Mouse (Mus musculus) myocyte (in vitro differentiated cells): Measurements from ENCODE around the gene Tceanc. TPM values are rescaled to one million over a fixed set of nuclear protein-coding genes. Genes with fewer than 3 reads are reported as not detected.

Source experiments
- H3K27me3 ChIP-seq: one replicate; pipeline ENCODE4 v1.6.1; 2011; ENCODE audit not compliant: control insufficient read depth, insufficient read depth, insufficient read length
- H3K36me3 ChIP-seq: one replicate; pipeline ENCODE4 v1.6.1; 2011; ENCODE audit not compliant: control insufficient read depth, insufficient read depth
- H3K4me2 ChIP-seq: one replicate; pipeline ENCODE4 v1.6.1; 2011; ENCODE audit warnings: low read depth, control low read depth
- H3K4me3 ChIP-seq: one replicate; pipeline ENCODE4 v1.5.1; 2011; ENCODE audit warnings: mild to moderate bottlenecking, control low read depth, moderate library complexity
- H3K79me2 ChIP-seq: one replicate; pipeline ENCODE4 v1.6.1; 2011; ENCODE audit not compliant: control insufficient read depth, insufficient read depth
- H3ac ChIP-seq: one replicate; pipeline ENCODE4 v1.6.1; 2011; ENCODE audit not compliant: control insufficient read depth, insufficient read length
- CEBPB ChIP-seq: IDR thresholded peaks from 2 replicates; pipeline ENCODE4 v1.6.1; 2011; ENCODE audit warnings: mild to moderate bottlenecking, moderate library complexity; ENCODE audit not compliant: poor library complexity, insufficient read depth, severe bottlenecking
- E2F4 ChIP-seq: IDR thresholded peaks from one replicate; pipeline ENCODE4 v1.6.1; 2011; ENCODE audit warnings: mild to moderate bottlenecking, control low read depth, moderate library complexity; ENCODE audit not compliant: insufficient read depth
- MAX ChIP-seq: IDR thresholded peaks from one replicate; pipeline ENCODE4 v1.6.1; 2011; ENCODE audit warnings: low read depth, mild to moderate bottlenecking, control low read depth
- MYOD1 ChIP-seq, 3 experiments: IDR thresholded peaks; one replicate each; pipeline ENCODE4 v1.6.1; 2011; ENCODE audit warnings: control low read depth in 2 of 3, low read depth in 2 of 3, mild to moderate bottlenecking in 2 of 3, moderate library complexity in 1 of 3; ENCODE audit not compliant: insufficient read length in 2 of 3, control insufficient read depth in 1 of 3
- MYOG ChIP-seq, 3 experiments: IDR thresholded peaks; one replicate each; pipeline ENCODE4 v1.6.1; 2011; ENCODE audit warnings: control low read depth in 2 of 3, low read depth in 2 of 3, mild to moderate bottlenecking in 2 of 3; ENCODE audit not compliant: insufficient read length in 2 of 3, control insufficient read depth in 1 of 3, insufficient read depth in 1 of 3
- POLR2A ChIP-seq: IDR thresholded peaks from one replicate; pipeline ENCODE4 v1.6.1; 2011; ENCODE audit warnings: low read depth, mild to moderate bottlenecking, control low read depth, moderate library complexity; ENCODE audit not compliant: insufficient read length
- POLR2AphosphoS2 ChIP-seq: IDR thresholded peaks from one replicate; pipeline ENCODE4 v1.6.1; 2011; ENCODE audit warnings: low read depth, control low read depth; ENCODE audit not compliant: insufficient read length
- REST ChIP-seq: IDR thresholded peaks from one replicate; pipeline ENCODE4 v1.6.1; 2011; ENCODE audit warnings: mild to moderate bottlenecking, control low read depth, moderate library complexity; ENCODE audit not compliant: insufficient read depth, insufficient read length
- SRF ChIP-seq: IDR thresholded peaks from one replicate; pipeline ENCODE4 v1.6.1; 2011; ENCODE audit warnings: low read depth; ENCODE audit not compliant: control insufficient read depth, insufficient read length
- TCF12 ChIP-seq: IDR thresholded peaks from one replicate; pipeline ENCODE4 v1.6.1; 2011; ENCODE audit warnings: mild to moderate bottlenecking, control low read depth; ENCODE audit not compliant: poor library complexity, insufficient read depth, severe bottlenecking
- TCF3 ChIP-seq: IDR thresholded peaks from one replicate; pipeline ENCODE4 v1.6.1; 2011; ENCODE audit warnings: low read depth, control low read depth; ENCODE audit not compliant: insufficient read length
- USF1 ChIP-seq: IDR thresholded peaks from one replicate; pipeline ENCODE4 v1.6.1; 2011; ENCODE audit warnings: low read depth, mild to moderate bottlenecking, control low read depth, moderate library complexity
- polyA plus RNA-seq: library from polyadenylated mRNA; unstranded; fragments of >200 nt; fragmentation: generic; extraction: Trizol; gene quantifications from one replicate; pipeline ENCODE4 v1.2.1, GENCODE M21; 2012; ENCODE audit warnings: missing spikeins

Gene Tceanc
- polyA plus RNA-seq: 0.86 TPM

- Histone ChIP-seq H3K4me3 (no peak within 1 kb of the TSS), H3K36me3 (no peaks in the 10 kb centered on the region), H3K27me3 (no peaks in the 10 kb centered on the region), H3K4me2 (no peak within 1 kb of the TSS), H3ac (no peak within 1 kb of the TSS), H3K79me2 (no peaks in the 10 kb centered on the region)
- TF ChIP-seq POLR2A: no peak
- no peak for TF ChIP-seq USF1
- no peak for TF ChIP-seq TCF3
- no peak for TF ChIP-seq MYOG (IDR thresholded peaks at IDR 0.05; ENCODE audit: control insufficient read depth in 1 of 3, insufficient read depth in 1 of 3, insufficient read length in 2 of 3, low read depth in 2 of 3)
- no peak for TF ChIP-seq REST
- TF ChIP-seq TCF12: no peak
- no peak for TF ChIP-seq MAX
- no peak for TF ChIP-seq E2F4
- no peak for TF ChIP-seq POLR2AphosphoS2
- TF ChIP-seq SRF: no peak
Measured at GRCm38 (mm10) chrX:166518345-166518744, at the start of gene Tceanc. Gene Tceanc (minus strand): TSS chrX:166518567.

- H3ac ChIP-seq: no peak overlapping the region
- H3K4me2 ChIP-seq: no peak overlapping the region
- H3K36me3 ChIP-seq: no peaks in the 10 kb centered on the region
- H3K79me2 ChIP-seq: no peaks in the 10 kb centered on the region
- no peak overlapping the region for H3K4me3 ChIP-seq
- no peak for TF ChIP-seq POLR2AphosphoS2
- no peak for TF ChIP-seq REST
- no peak for TF ChIP-seq CEBPB
- TF ChIP-seq SRF: no peak
- TF ChIP-seq TCF3: no peak
- no peak for TF ChIP-seq TCF12
- no peak for TF ChIP-seq MYOD1 (IDR thresholded peaks at IDR 0.05; ENCODE audit: control insufficient read depth in 1 of 3, insufficient read length in 2 of 3, low read depth in 2 of 3)
- TF ChIP-seq MYOG (IDR thresholded peaks at IDR 0.05; ENCODE audit: control insufficient read depth in 1 of 3, insufficient read depth in 1 of 3, insufficient read length in 2 of 3, low read depth in 2 of 3): no peak
- TF ChIP-seq MAX: no peak
- TF ChIP-seq POLR2A: no peak
- no peak for TF ChIP-seq USF1
- TF ChIP-seq E2F4: no peak
- H3K27me3 ChIP-seq: no peaks in the 10 kb centered on the region
Measured at GRCm38 (mm10) chrX:166565983-166566382, 47.6 kb upstream of the Tceanc start.

- Histone ChIP-seq H3K79me2 (no peaks in the 10 kb centered on the region), H3K4me3 (no peak overlapping the region), H3K4me2 (no peak overlapping the region), H3K27me3 (no peaks in the 10 kb centered on the region), H3ac (no peak overlapping the region), H3K36me3 (no peaks in the 10 kb centered on the region)
- TF ChIP-seq TCF3 (no peak), MAX (no peak), CEBPB (no peak), SRF (no peak), POLR2AphosphoS2 (no peak), POLR2A (no peak), MYOG (IDR thresholded peaks at IDR 0.05; ENCODE audit: control insufficient read depth in 1 of 3, insufficient read depth in 1 of 3, insufficient read length in 2 of 3, low read depth in 2 of 3) (no peak), MYOD1 (IDR thresholded peaks at IDR 0.05; ENCODE audit: control insufficient read depth in 1 of 3, insufficient read length in 2 of 3, low read depth in 2 of 3) (no peak), TCF12 (no peak), E2F4 (no peak), USF1 (no peak), REST (no peak)
Measured at GRCm38 (mm10) chrX:166565401-166565800, 47.0 kb upstream of the Tceanc start.

- H3ac ChIP-seq: no peak overlapping the region
- H3K36me3 ChIP-seq: no peaks in the 10 kb centered on the region
- H3K4me2 ChIP-seq: no peak overlapping the region
- TF ChIP-seq TCF12 (no peak), REST (no peak)
- no peaks in the 10 kb centered on the region for H3K79me2 ChIP-seq
- no peaks in the 10 kb centered on the region for H3K27me3 ChIP-seq
- H3K4me3 ChIP-seq: no peak overlapping the region
Measured at GRCm38 (mm10) chrX:166564900-166565299, 46.5 kb upstream of the Tceanc start.

- H3K27me3 ChIP-seq: no peaks in the 10 kb centered on the region
- H3K4me2 ChIP-seq: no peak overlapping the region
- no peaks in the 10 kb centered on the region for H3K79me2 ChIP-seq
- no peak overlapping the region for H3K4me3 ChIP-seq
- TF ChIP-seq TCF3: no peak
- H3K36me3 ChIP-seq: no peaks in the 10 kb centered on the region
- H3ac ChIP-seq: no peak overlapping the region
Measured at GRCm38 (mm10) chrX:166559333-166559732, 41.0 kb upstream of the Tceanc start.

GRCm38 (mm10) chrX:166552355-166552754, 34.0 kb upstream of the Tceanc start:
- no peak overlapping the region for H3ac ChIP-seq
- H3K4me2 ChIP-seq: no peak overlapping the region
- no peaks in the 10 kb centered on the region for H3K27me3 ChIP-seq
- H3K79me2 ChIP-seq: no peaks in the 10 kb centered on the region
- no peak for TF ChIP-seq MYOG (IDR thresholded peaks at IDR 0.05; ENCODE audit: control insufficient read depth in 1 of 3, insufficient read depth in 1 of 3, insufficient read length in 2 of 3, low read depth in 2 of 3)
- no peak for TF ChIP-seq MAX
- TF ChIP-seq E2F4: no peak
- no peak for TF ChIP-seq USF1
- no peak for TF ChIP-seq TCF3
- TF ChIP-seq POLR2A: no peak
- no peak for TF ChIP-seq TCF12
- TF ChIP-seq REST: no peak
- TF ChIP-seq CEBPB: no peak
- TF ChIP-seq SRF: no peak
- no peak for TF ChIP-seq POLR2AphosphoS2
- no peak for TF ChIP-seq MYOD1 (IDR thresholded peaks at IDR 0.05; ENCODE audit: control insufficient read depth in 1 of 3, insufficient read length in 2 of 3, low read depth in 2 of 3)
- no peaks in the 10 kb centered on the region for H3K36me3 ChIP-seq
- H3K4me3 ChIP-seq: no peak overlapping the region
